Mouse (Mus musculus): ENCODE measurements around the gene Uchl5.

GRCm38 (mm10) chr1:143766238-143766637 lies 10.8 kb upstream of the Uchl5 start:
- TF ChIP-seq EP300 (IDR thresholded peaks at IDR 0.05; ENCODE audit: low read depth) (no peak), CTCF (IDR thresholded peaks at IDR 0.05; ENCODE audit: low read depth) (no peak)

Measured in liver, postnatal 0 days (tissue).